Mouse (Mus musculus) lung, embryonic 14.5 days (tissue): ENCODE data around the gene Tma7. TPM values are rescaled to one million over a fixed set of nuclear protein-coding genes. Genes with fewer than 3 reads are reported as not detected.

Experiments used
- ATAC-seq: fragments of 200-750 bp; cut with Nextera tagmentation; 2 replicates; pipeline ENCODE4 v1.8.0; 2017; ENCODE audit warnings: mild to moderate bottlenecking, moderate TSS enrichment, moderate library complexity; ENCODE audit not compliant: insufficient read depth
- DNase-seq: peaks from one replicate; pipeline ENCODE4 v3.0.0-alpha.2; 2015
- H3K27ac ChIP-seq: fragments of 300-500 bp; sonication (generic); 2 replicates; pipeline ENCODE4 v1.5.1; 2014; ENCODE audit warnings: low read depth, mild to moderate bottlenecking, moderate library complexity
- H3K27me3 ChIP-seq: fragments of 300-500 bp; sonication (generic); 2 replicates; pipeline ENCODE4 v1.6.1; 2014; ENCODE audit warnings: low read length, control low read depth; ENCODE audit not compliant: insufficient read depth
- H3K36me3 ChIP-seq: fragments of 300-500 bp; sonication (generic); 2 replicates; pipeline ENCODE4 v1.6.1; 2014; ENCODE audit warnings: control low read depth; ENCODE audit not compliant: insufficient read depth
- H3K4me1 ChIP-seq: fragments of 300-500 bp; sonication (generic); 2 replicates; pipeline ENCODE4 v1.6.1; 2014; ENCODE audit warnings: antibody characterized with exemption, control low read depth; ENCODE audit not compliant: insufficient read depth
- H3K4me2 ChIP-seq: fragments of 300-500 bp; sonication (generic); 2 replicates; pipeline ENCODE4 v1.6.1; 2014; ENCODE audit warnings: mild to moderate bottlenecking
- H3K4me3 ChIP-seq: fragments of 300-500 bp; sonication (generic); 2 replicates; pipeline ENCODE4 v1.5.1; 2014; ENCODE audit warnings: low read depth, low read length
- H3K9ac ChIP-seq: fragments of 300-500 bp; sonication (generic); 2 replicates; pipeline ENCODE4 v1.6.1; 2014
- H3K9me3 ChIP-seq: fragments of 300-500 bp; sonication (generic); 2 replicates; pipeline ENCODE4 v1.6.1; 2016; ENCODE audit warnings: low read depth, low read length, control low read depth
- CTCF ChIP-seq: IDR thresholded peaks from 2 replicates; pipeline ENCODE4 v1.5.1; 2016; ENCODE audit warnings: antibody characterized with exemption, low read depth
- WGBS: fragments of 180-500 bp; shearing (Covaris S2); extraction: QIAGEN DNeasy Blood & Tissue Kit; methylation state at CpG from one replicate; pipeline ENCODE4 v1.1.7; 2014; 5-methylcytosine and 5-hydroxymethylcytosine counted together
- polyA plus RNA-seq: library from polyadenylated mRNA; unstranded; fragments of >200 nt; fragmentation: Nextera tagmentation; extraction: Ambion mirVana; gene quantifications from 2 replicates; pipeline ENCODE4 v1.2.1, GENCODE M21; 2014

The Tma7 gene
- polyA plus RNA-seq, 1 experiment from 2014 or later = 599 TPM

DNA sequence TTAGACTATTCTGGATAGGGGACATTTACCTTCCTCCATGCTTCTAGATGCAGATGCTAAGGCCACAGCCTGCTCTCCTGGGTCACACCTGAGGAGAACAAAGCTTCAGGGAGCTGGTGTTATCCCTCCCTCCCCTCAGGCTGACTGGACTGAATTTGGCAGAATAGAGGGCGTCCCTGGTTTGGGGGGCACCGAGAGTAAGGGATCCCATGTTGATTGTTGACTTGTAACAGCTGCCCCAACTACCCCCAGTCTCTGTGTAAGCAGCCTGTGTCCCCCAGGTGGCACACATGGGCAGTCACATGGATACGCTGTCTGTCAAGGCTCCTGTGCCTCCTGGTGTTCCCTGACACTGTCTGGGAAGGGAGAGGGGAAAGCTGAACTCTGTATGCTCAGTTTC lies 54.0 kb downstream of the Tma7 start:
- Histone ChIP-seq H3K36me3 (no peaks in the 10 kb centered on the region), H3K4me1 (no peaks in the 10 kb centered on the region), H3K4me3 (no peak overlapping the region), H3K4me2 (no peak overlapping the region), H3K9ac (no peak overlapping the region), H3K27ac (no peak overlapping the region), H3K9me3 (no peaks in the 10 kb centered on the region), H3K27me3 (no peaks in the 10 kb centered on the region)
- DNase-seq = no peak
- ATAC-seq = no peak
- WGBS = 79% methylated on average over 3 of the region's 3 CpGs
- TF ChIP-seq CTCF = no peak

DNA sequence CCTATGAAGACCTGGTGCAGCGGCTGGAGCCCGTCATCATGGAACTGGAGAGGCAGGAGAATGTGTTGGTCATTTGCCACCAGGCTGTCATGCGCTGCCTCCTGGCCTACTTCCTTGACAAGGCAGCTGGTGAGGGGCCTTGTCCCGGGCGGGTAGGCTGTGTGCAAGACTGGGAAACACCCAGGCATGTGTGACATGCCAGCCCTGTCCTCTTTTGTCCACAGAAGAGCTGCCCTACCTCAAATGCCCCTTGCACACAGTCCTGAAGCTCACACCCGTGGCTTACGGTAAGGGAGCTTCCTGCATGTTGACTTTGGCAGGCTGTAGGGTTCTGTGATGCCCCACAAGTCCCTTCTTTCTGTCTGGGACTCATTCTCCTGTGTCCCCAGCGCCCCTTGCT lies 54.9 kb downstream of the Tma7 start:
- 73% methylated on average over 8 of the region's 8 CpGs for WGBS
- no peak for TF ChIP-seq CTCF

More for the DNA sequence above, 54.9 kb downstream of the Tma7 start:
- Histone ChIP-seq H3K9ac (no peak overlapping the region), H3K27me3 (no peaks in the 10 kb centered on the region), H3K4me1 (no peaks in the 10 kb centered on the region), H3K4me2 (no peak overlapping the region), H3K27ac (no peak overlapping the region), H3K9me3 (no peaks in the 10 kb centered on the region), H3K4me3 (no peak overlapping the region), H3K36me3 (no peaks in the 10 kb centered on the region)
- ATAC-seq (no peak), DNase-seq (no peak)

Other genes with a start within 250 kb of the Tma7 start
- gene Slc26a6, start 229.3 kb downstream of the Tma7 start, polyA plus RNA-seq = 10.7 and 12.0 TPM in 2 replicates
- not detected in 2 replicates for gene Tmem89, start 168.0 kb downstream of the Tma7 start, polyA plus RNA-seq
- 446 and 454 TPM in 2 replicates for gene Uqcrc1, start 146.0 kb downstream of the Tma7 start, polyA plus RNA-seq
- gene Col7a1, start 129.0 kb downstream of the Tma7 start, polyA plus RNA-seq = 1.7 and 2.1 TPM in 2 replicates
- not detected in 2 replicates for gene Ucn2, start 96.6 kb downstream of the Tma7 start, polyA plus RNA-seq
- gene Pfkfb4, start 90.8 kb downstream of the Tma7 start, polyA plus RNA-seq = 7.6 and 9.7 TPM in 2 replicates
- gene Shisa5, start 44.0 kb downstream of the Tma7 start, polyA plus RNA-seq = 56.6 and 61.0 TPM in 2 replicates
- gene Trex1, start 22.9 kb downstream of the Tma7 start, polyA plus RNA-seq = 10.6 and 11.6 TPM in 2 replicates
- 24.5 and 27.6 TPM in 2 replicates for gene Atrip, start 8.5 kb downstream of the Tma7 start, polyA plus RNA-seq
- gene Ccdc51, start 94 bp downstream of the Tma7 start, polyA plus RNA-seq = 9.3 and 10.6 TPM in 2 replicates
- 16.1 and 18.4 TPM in 2 replicates for gene Plxnb1, start 12.8 kb upstream of the Tma7 start, polyA plus RNA-seq
- not detected in 2 replicates for gene Fbxw21, start 79.5 kb upstream of the Tma7 start, polyA plus RNA-seq
- not detected in 2 replicates for gene Fbxw13, start 113.4 kb upstream of the Tma7 start, polyA plus RNA-seq
- gene Fbxw20, start 152.2 kb upstream of the Tma7 start, polyA plus RNA-seq = not detected in 2 replicates
- not detected in 2 replicates for gene Fbxw14, start 205.1 kb upstream of the Tma7 start, polyA plus RNA-seq